Mouse (Mus musculus): ENCODE measurements around the gene H2-DMa.
"Not testable (repeated sequence)": the region's sequence is repeated elsewhere in the genome, so short reads cannot be mapped to it uniquely, and the experiment has no call there.

Gene H2-DMa

GRCm38 (mm10) chr17:34126826-34127420 lies 7.6 kb downstream of the H2-DMa start:
- DNase-seq (ENCODE audit: low spot score in 2 of 2): no peak

GRCm38 (mm10) chr17:34127475-34127874 lies 8.1 kb downstream of the H2-DMa start:
- no peak for DNase-seq (ENCODE audit: low spot score in 2 of 2)

DNA sequence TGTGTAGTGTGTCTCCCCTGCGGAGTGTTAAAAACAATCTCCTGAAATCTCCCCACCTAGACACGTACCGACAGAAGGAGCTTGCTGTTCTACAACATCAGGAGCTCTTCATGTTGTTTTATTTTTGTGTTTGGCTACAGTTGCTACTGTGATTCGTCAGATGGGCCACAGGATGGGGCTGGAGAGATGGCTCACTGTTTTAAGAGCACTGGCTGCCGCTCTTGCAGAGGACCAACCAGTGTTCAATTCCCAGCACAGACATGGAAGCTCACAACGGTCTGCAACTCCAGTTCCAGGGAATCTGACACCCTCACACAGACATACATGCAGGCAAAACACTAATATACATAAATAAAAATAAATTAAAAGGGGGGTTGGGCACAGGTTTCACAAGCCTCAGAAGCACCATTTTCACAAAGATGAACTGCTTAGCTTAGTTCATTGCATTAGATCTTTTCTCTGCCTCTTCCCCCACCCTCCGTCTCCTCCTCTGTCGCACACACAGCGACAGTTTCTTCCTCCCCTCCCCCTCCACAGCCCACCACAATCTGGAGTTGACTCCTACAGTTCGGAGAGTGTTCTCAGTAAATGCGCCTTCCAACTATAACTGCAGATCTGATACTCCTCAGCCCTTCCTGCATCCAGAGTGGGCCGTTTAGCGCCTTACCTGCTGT lies 9.1 kb downstream of the H2-DMa start:
- peak in 1 of 2 experiments; percentile 60 for DNase-seq (ENCODE audit: low spot score in 2 of 2)

GRCm38 (mm10) chr17:34128944-34129791 lies 9.8 kb downstream of the H2-DMa start:
- DNase-seq (ENCODE audit: low spot score in 2 of 2): no peak

- DNase-seq (ENCODE audit: low spot score in 2 of 2): no peak
Observed at GRCm38 (mm10) chr17:34130073-34130947, 11.0 kb downstream of the H2-DMa start.

- no peak for DNase-seq (ENCODE audit: low spot score in 2 of 2)
Observed at GRCm38 (mm10) chr17:34131911-34132310, 12.6 kb downstream of the H2-DMa start.

- no peak for DNase-seq (ENCODE audit: low spot score in 2 of 2)
Observed at GRCm38 (mm10) chr17:34133289-34133688, 13.9 kb downstream of the H2-DMa start.

DNA sequence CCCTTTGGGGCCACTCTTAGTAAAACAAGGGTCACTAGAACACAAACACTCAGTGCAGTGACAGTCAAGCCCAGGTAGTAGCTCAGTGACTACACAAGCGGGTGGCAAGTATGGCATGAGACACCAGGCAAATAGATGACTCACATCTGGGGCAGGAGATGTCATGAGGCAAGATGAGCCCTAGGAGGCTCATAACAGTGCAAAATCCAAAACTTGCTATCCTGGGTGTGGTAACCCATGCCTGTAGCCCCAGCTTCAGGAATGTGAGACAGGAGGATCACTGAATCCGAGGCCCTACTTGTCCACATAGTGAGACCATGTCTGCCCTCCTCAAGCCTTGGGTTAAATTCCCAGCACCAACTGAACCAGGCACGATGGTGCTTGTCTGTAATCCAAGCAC lies 15.1 kb downstream of the H2-DMa start:
- DNase-seq (ENCODE audit: low spot score in 2 of 2): no peak

- peak; percentile 96 to 97 for DNase-seq (ENCODE audit: low spot score in 2 of 2)
Observed at GRCm38 (mm10) chr17:34135297-34136224, 16.2 kb downstream of the H2-DMa start.

DNA sequence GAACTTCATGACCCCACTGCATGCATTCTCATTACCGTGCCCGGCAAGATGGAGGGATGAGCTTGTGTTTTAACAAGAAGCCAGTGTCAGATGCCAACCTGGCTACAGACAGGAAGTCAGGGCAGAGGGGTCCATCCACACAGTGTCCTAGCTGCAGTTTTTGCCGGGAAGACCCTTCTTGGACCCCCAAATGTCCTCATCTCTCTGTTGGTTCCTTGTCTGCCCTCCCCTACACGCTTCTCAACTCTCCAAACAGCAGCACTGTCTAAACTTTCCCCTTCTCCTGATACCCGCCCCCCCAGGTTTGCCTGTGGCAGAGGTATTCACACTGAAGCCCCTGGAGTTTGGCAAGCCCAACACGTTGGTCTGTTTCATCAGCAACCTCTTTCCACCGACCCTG lies 18.3 kb downstream of the H2-DMa start:
- DNase-seq (ENCODE audit: low spot score in 2 of 2): no peak

DNA sequence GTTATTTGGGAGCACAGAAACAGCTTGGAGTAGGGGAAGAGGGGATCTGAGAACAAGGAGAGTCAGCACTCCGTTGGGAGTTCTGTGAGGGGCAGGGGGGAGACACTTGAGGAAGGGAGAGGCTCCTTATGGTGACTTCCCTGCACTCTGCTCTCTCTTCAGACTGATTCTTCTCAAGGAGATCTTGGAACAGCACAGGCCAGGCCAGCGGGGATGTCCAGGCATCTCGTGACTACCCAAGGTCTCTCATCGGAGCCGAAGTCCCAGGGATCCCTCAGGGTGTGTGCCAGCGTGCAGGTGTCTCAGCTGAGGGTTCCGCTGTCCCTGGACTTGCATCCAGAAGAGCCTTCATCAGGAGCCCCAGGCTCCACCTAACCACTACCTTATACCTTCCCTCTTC lies 19.3 kb downstream of the H2-DMa start:
- no peak for DNase-seq (ENCODE audit: low spot score in 2 of 2)

- DNase-seq (ENCODE audit: low spot score in 2 of 2): no peak
Observed at GRCm38 (mm10) chr17:34139416-34139815, 20.1 kb downstream of the H2-DMa start.

- no peak for DNase-seq (ENCODE audit: low spot score in 2 of 2)
Observed at GRCm38 (mm10) chr17:34140240-34140639, 20.9 kb downstream of the H2-DMa start.

- DNase-seq (ENCODE audit: low spot score in 2 of 2): no peak
Observed at GRCm38 (mm10) chr17:34141448-34141847, 22.1 kb downstream of the H2-DMa start.

DNA sequence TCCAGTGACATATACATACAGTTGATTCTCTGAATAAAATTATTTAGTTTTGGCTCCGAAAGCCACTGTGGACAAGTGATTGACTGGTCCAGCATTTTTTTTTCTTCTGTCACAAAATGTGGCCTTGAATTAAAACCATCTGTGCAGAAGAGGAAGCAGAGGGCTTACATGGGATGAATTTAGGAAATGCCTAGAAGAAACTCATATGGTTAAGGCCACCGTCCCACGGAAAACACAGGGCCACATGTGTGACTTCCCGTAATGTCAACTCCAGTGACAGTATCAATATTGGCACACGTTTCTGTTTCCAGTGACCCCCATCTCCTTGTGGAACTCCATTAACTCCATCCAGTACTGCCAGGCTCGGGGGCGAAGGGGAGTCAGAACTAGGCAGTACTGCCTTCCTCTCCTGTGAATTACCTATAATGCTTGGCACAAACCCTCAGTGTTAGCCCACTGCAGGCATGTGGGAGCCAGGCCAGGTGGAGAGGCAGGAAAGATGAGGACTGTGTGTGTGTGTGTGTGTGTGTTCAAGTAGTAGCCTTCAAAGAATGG lies 23.2 kb downstream of the H2-DMa start:
- no peak for DNase-seq (ENCODE audit: low spot score in 2 of 2)

GRCm38 (mm10) chr17:34143033-34143432 lies 23.7 kb downstream of the H2-DMa start, which contains the start of gene H2-DMb2:
TSS of gene H2-DMb2 (plus strand) at chr17:34143307.
- DNase-seq (ENCODE audit: low spot score in 2 of 2): no peak

GRCm38 (mm10) chr17:34143461-34143860 lies 24.1 kb downstream of the H2-DMa start:
- no peak for DNase-seq (ENCODE audit: low spot score in 2 of 2)

DNA sequence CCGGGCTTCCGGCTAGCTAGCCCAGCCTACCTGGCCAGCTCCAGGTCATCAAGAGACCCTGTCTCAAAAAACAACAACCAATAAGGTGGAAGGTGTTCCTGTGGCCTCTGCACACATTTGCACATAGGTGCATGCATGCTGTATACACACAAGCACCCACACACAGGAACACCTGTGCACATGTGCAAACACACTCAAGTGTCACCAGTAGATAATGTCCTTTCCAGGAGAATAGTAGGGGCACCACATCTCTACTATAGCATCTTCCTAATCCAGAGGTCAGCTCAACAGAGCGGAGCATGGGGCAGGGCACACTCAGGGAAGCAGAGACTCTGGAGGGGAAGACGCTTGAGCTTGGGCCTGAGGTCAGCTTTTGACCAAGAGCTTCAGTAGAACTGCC lies 24.9 kb downstream of the H2-DMa start:
- DNase-seq (ENCODE audit: low spot score in 2 of 2): not testable (repeated sequence)

GRCm38 (mm10) chr17:34144960-34145371 lies 25.6 kb downstream of the H2-DMa start:
- DNase-seq (ENCODE audit: low spot score in 2 of 2): no peak

DNA sequence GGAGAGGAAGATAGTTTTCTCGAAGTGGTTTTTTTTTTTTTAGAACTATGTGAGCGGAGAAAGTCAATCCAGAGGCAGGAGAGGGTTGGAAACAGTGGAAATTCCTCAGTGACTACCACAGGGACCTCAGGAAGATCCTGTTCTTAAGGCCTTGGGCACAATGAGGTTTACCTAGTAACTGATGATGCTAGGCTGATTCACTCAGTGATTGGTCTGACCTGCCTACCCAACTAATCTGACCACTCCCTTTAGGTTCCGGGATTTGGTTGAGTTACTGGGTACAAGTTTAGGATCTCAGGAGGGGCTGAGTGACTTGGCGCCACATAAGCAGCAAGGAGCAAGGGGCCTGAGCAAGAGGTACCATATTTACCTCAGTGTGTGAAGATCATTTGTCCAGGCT lies 33.6 kb downstream of the H2-DMa start, which contains the start of gene H2-DMb1:
Gene H2-DMb1 (plus strand): TSS at position 150 of the 400 bp plus-strand sequence.
- DNase-seq (ENCODE audit: low spot score in 2 of 2): peak in 1 of 2 experiments; percentile 46

Data from frontal cortex, postnatal 14 days (tissue).